In genomic region chr3:94757251-94758055, GRCm38 (mm10) we compare ENCODE assay signal across 8 mouse cellular contexts. TPM values are rescaled to one million over a fixed set of nuclear protein-coding genes. Genes with fewer than 3 reads are reported as not detected.
DNase-seq lines count a peak whose midpoint lies in the region; ATAC-seq and TF ChIP-seq lines count a peak whose summit lies in the region.
"Not testable (repeated sequence)": the region's sequence is repeated elsewhere in the genome, so short reads cannot be mapped to it uniquely, and the experiment has no call there.

No protein-coding gene starts in this region.

- ATAC-seq in forebrain, embryonic 12.5 days (ENCODE audit: low FRiP score), result peak; percentile 66
- peak; percentile 33 for ATAC-seq in heart, postnatal 0 days (ENCODE audit: insufficient read depth, low read depth)
- ATAC-seq in liver, embryonic 15.5 days (ENCODE audit: insufficient read depth), result peak; percentile 43
- ATAC-seq in midbrain, embryonic 14.5 days (ENCODE audit: low FRiP score, low TSS enrichment), result peak; percentile 65

- not testable (repeated sequence) for TF ChIP-seq EP300 in heart, postnatal 0 days (IDR thresholded peaks at IDR 0.05; ENCODE audit: low read depth)

- not testable (repeated sequence) for H3K9me3 ChIP-seq in E14TG2a.4 (ENCODE audit: low read length); forebrain, embryonic 12.5 days; heart, postnatal 0 days (replicated peaks; ENCODE audit: control insufficient read depth, low read length); liver, embryonic 15.5 days (replicated peaks); midbrain, embryonic 14.5 days (ENCODE audit: control insufficient read depth, low read length)

- DNase-seq in embryo, embryonic 10 days (ENCODE audit: low spot score), result peak; percentile 9
- DNase-seq in heart, postnatal 0 days (ENCODE audit: low spot score); kidney, adult 2 months: not testable (repeated sequence)
- peak; percentile 5 for DNase-seq in midbrain, embryonic 14.5 days

- peak overlapping the region; percentile 71 for H3K4me3 ChIP-seq in E14TG2a.4 (replicated peaks; ENCODE audit: low read length)
- peak overlapping the region; percentile 35 for H3K4me3 ChIP-seq in forebrain, embryonic 12.5 days (replicated peaks)
- peak overlapping the region; percentile 35 for H3K4me3 ChIP-seq in heart, postnatal 0 days (ENCODE audit: low read depth, low read length)
- peak overlapping the region; percentile 62 for H3K4me3 ChIP-seq in kidney, adult 2 months (ENCODE audit: insufficient read depth, low read depth, low read length)
- peak overlapping the region; percentile 47 for H3K4me3 ChIP-seq in liver, embryonic 15.5 days (replicated peaks)
- H3K4me3 ChIP-seq in midbrain, embryonic 14.5 days (replicated peaks; ENCODE audit: low read depth, low read length), result peak overlapping the region; percentile 29
- H3K4me3 ChIP-seq in small intestine, adult 2 months (ENCODE audit: low read depth, low read length), result peak overlapping the region; percentile 79

- not testable (repeated sequence) for H3K27ac ChIP-seq in forebrain, embryonic 12.5 days; heart, postnatal 0 days (ENCODE audit: low read depth); liver, embryonic 15.5 days (replicated peaks); midbrain, embryonic 14.5 days (replicated peaks; ENCODE audit: low read depth, low read length)
- H3K27ac ChIP-seq in kidney, adult 2 months (ENCODE audit: insufficient read depth, low read depth, low read length), result peak overlapping the region; percentile 45; the same call in 1 of the 2 replicates
- H3K27ac ChIP-seq in small intestine, adult 2 months (ENCODE audit: insufficient read depth, low read depth, low read length), result 0 out of 2 replicates have a peak overlapping the region, but pooled peaks have one; percentile 9

- not testable (repeated sequence) for H3K9ac ChIP-seq in forebrain, embryonic 12.5 days; heart, postnatal 0 days (replicated peaks; ENCODE audit: low read depth, low read length); midbrain, embryonic 14.5 days (replicated peaks; ENCODE audit: low read length)
- H3K9ac ChIP-seq in liver, embryonic 15.5 days, result 0 out of 2 replicates have a peak overlapping the region, but pooled peaks have one; percentile 35

- WGBS in forebrain, embryonic 12.5 days, result 3% methylated on average over 27 of the region's 47 CpGs
- WGBS in heart, postnatal 0 days, result 8% methylated on average over 21 of the region's 47 CpGs
- 2% methylated on average over 26 of the region's 47 CpGs for WGBS in kidney, adult 2 months
- 4% methylated on average over 23 of the region's 47 CpGs for WGBS in liver, embryonic 15.5 days (ENCODE audit: insufficient replicate concordance)
- WGBS in midbrain, embryonic 14.5 days, result 4% methylated on average over 22 of the region's 47 CpGs
- 2% methylated on average over 25 of the region's 47 CpGs for WGBS in small intestine, adult 2 months

- TF ChIP-seq CTCF in E14TG2a.4 (conservative IDR thresholded peaks at IDR 0.05; ENCODE audit: low read length); heart, postnatal 0 days (IDR thresholded peaks at IDR 0.05; ENCODE audit: low read depth); kidney, adult 2 months (conservative IDR thresholded peaks at IDR 0.05; ENCODE audit: insufficient read depth, insufficient read length, low read depth, low read length); small intestine, adult 2 months (IDR thresholded peaks at IDR 0.05; ENCODE audit: extremely low read depth, insufficient read length, insufficient replicate concordance, low read depth, low read length): not testable (repeated sequence)

- not testable (repeated sequence) for H3K27me3 ChIP-seq in E14TG2a.4 (ENCODE audit: insufficient read depth, low read length); heart, postnatal 0 days (ENCODE audit: control insufficient read depth, insufficient read depth, low read length); kidney, adult 2 months (replicated peaks; ENCODE audit: control insufficient read depth, insufficient read depth, low read length); midbrain, embryonic 14.5 days (ENCODE audit: control insufficient read depth, insufficient read depth, low read length); small intestine, adult 2 months (ENCODE audit: control insufficient read depth, insufficient read depth, low read length)
- H3K27me3 ChIP-seq in forebrain, embryonic 12.5 days, result peaks cover 10% of the 10 kb centered on the region
- peaks cover 29% of the 10 kb centered on the region for H3K27me3 ChIP-seq in liver, embryonic 15.5 days

- H3K4me1 ChIP-seq in E14TG2a.4 (replicated peaks; ENCODE audit: low read depth, low read length); forebrain, embryonic 12.5 days; heart, postnatal 0 days (ENCODE audit: control insufficient read depth, insufficient read depth); kidney, adult 2 months (ENCODE audit: control insufficient read depth, insufficient read depth, low read length); midbrain, embryonic 14.5 days (ENCODE audit: control insufficient read depth, insufficient read depth, low read length); small intestine, adult 2 months (ENCODE audit: control insufficient read depth, insufficient read depth, insufficient read length, low read length): not testable (repeated sequence)
- H3K4me1 ChIP-seq in liver, embryonic 15.5 days (replicated peaks), result peaks cover 13% of the 10 kb centered on the region

- peak overlapping the region; percentile 62 for H3K4me2 ChIP-seq in forebrain, embryonic 12.5 days
- peak overlapping the region; percentile 56 for H3K4me2 ChIP-seq in heart, postnatal 0 days (ENCODE audit: low read depth, low read length)
- peak overlapping the region; percentile 70 for H3K4me2 ChIP-seq in liver, embryonic 15.5 days
- peak overlapping the region; percentile 56 for H3K4me2 ChIP-seq in midbrain, embryonic 14.5 days (ENCODE audit: low read length)

- not testable (repeated sequence) for TF ChIP-seq POLR2A in kidney, adult 2 months (IDR thresholded peaks at IDR 0.05; ENCODE audit: low read depth, low read length); small intestine, adult 2 months (IDR thresholded peaks at IDR 0.05; ENCODE audit: low read depth, low read length)

- H3K36me3 ChIP-seq in E14TG2a.4 (ENCODE audit: insufficient read depth, low read length); forebrain, embryonic 12.5 days (replicated peaks); heart, postnatal 0 days (replicated peaks; ENCODE audit: control insufficient read depth, insufficient read depth, low read length); kidney, adult 2 months (ENCODE audit: control insufficient read depth, insufficient read depth, low read length); liver, embryonic 15.5 days (replicated peaks); midbrain, embryonic 14.5 days (ENCODE audit: control insufficient read depth, insufficient read depth, low read length); small intestine, adult 2 months (ENCODE audit: control insufficient read depth, insufficient read depth, low read length): not testable (repeated sequence)

RNA-seq across cellular contexts. Expression of gene Cgn, which starts 28.8 kb away (rescaled TPM):
- polyA plus RNA-seq in forebrain, embryonic 12.5 days (2016; fragmentation: Nextera tagmentation; extraction: Ambion mirVana), result 5.9 and 6.0 TPM in 2 replicates
- 0.04 and 0.89 TPM in 2 replicates for total RNA-seq in heart, postnatal 0 days (2014; rRNA removed; ENCODE audit: low replicate concordance)
- polyA plus RNA-seq in heart, postnatal 0 days (2015; fragmentation: Nextera tagmentation; extraction: Ambion mirVana), result 0.51 and 0.73 TPM in 2 replicates
- polyA plus RNA-seq in kidney, adult 2 months (2012; rRNA removed), result 6.0 and 6.8 TPM in 2 replicates
- 11.2 and 14.1 TPM in 2 replicates for polyA plus RNA-seq in liver, embryonic 15.5 days (2015; fragmentation: Nextera tagmentation; extraction: Ambion mirVana)
- 5.9 and 7.7 TPM in 2 replicates for polyA plus RNA-seq in midbrain, embryonic 14.5 days (2014; fragmentation: Nextera tagmentation; extraction: Ambion mirVana)
- 12.6 and 31.3 TPM in 2 replicates for polyA plus RNA-seq in small intestine, adult 2 months (2012; rRNA removed)

Comparison
In these comparisons a context has a peak if more than half of its experiments do, and no peak if none do; other contexts are left out.
1. H3K4me3 ChIP-seq: peak in every context shown above with its lines; median percentile 79 in small intestine, adult 2 months; 71 in E14TG2a.4; 62 in kidney, adult 2 months; 47 in liver, embryonic 15.5 days; 35 in forebrain, embryonic 12.5 days; 35 in heart, postnatal 0 days; 29 in midbrain, embryonic 14.5 days.